20 mouse cellular contexts compared by ENCODE assay signal in the genomic region with DNA sequence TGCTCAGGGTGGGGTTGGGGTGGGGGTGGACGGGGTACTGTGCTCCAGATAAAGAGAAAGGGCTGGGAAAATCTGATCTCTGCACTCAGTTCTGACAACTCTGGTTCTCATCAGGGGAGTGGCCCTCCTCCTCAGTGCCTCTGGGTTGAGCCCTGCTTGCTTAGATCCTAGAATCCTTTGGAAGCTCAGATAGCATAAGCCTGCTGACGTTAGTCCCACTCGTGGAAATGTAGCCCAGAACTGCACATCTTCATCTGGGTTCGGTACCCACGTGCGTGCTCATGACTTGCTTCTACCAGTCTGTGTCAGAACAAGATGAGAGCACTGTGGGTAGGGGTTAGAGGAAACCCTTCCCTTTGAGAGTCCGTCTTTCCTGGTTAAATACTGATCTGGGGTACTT.
DNase-seq lines count a peak whose midpoint lies in the region; ATAC-seq and TF ChIP-seq lines count a peak whose summit lies in the region.
"Had no signal": no experiment of that assay in that cellular context is flagged by ENCODE, and none has a peak within 500 bp of the region (broad histone marks: within the 10 kb centered on the region; RNA-seq: fewer than 3 reads in every experiment).

No protein-coding gene starts in this region.

- H3K27ac ChIP-seq in hindbrain, embryonic 12.5 days: no peak overlapping the region
- H3K27ac ChIP-seq in hindbrain, postnatal 0 days: no peak overlapping the region
- H3K27ac ChIP-seq in midbrain, embryonic 16.5 days (ENCODE audit: low read length): no peak overlapping the region
- no peak overlapping the region for H3K27ac ChIP-seq in midbrain, embryonic 13.5 days
- H3K27ac ChIP-seq in limb, embryonic 10.5 days: 0 out of 2 replicates have a peak overlapping the region, but pooled peaks have one; percentile 12
- H3K27ac ChIP-seq: forebrain, embryonic 13.5 days; heart, embryonic 13.5 days; layer of hippocampus, adult 2 months; limb, embryonic 15.5 days; liver, embryonic 13.5 days; macrophage had no signal

- intact Hi-C loops in left cerebral cortex, postnatal 25 days (cut with DNase I): loop anchor here (2.0 to 10.0 kb wide), 4 partner anchors 192 to 478 kb away; no protein-coding TSS in a partner anchor

- H3K4me3 ChIP-seq in hindbrain, embryonic 12.5 days: no peak overlapping the region
- H3K4me3 ChIP-seq in hindbrain, postnatal 0 days (ENCODE audit: low read length): no peak overlapping the region
- H3K4me3 ChIP-seq in midbrain, embryonic 16.5 days (ENCODE audit: low read depth, low read length): no peak overlapping the region
- no peak overlapping the region for H3K4me3 ChIP-seq in midbrain, embryonic 13.5 days (replicated peaks)
- no peak overlapping the region for H3K4me3 ChIP-seq in limb, embryonic 10.5 days
- H3K4me3 ChIP-seq: forebrain, embryonic 13.5 days; hindbrain, embryonic 10.5 days; liver, embryonic 13.5 days; midbrain, embryonic 15.5 days had no signal

- no peaks in the 10 kb centered on the region; the same call in 1 of the 2 replicates for H3K27me3 ChIP-seq in hindbrain, embryonic 12.5 days
- H3K27me3 ChIP-seq in hindbrain, postnatal 0 days (ENCODE audit: insufficient read depth, low read length): no peaks in the 10 kb centered on the region
- no peaks in the 10 kb centered on the region for H3K27me3 ChIP-seq in midbrain, embryonic 16.5 days (ENCODE audit: control insufficient read depth, insufficient read depth, low read depth, low read length)
- H3K27me3 ChIP-seq in midbrain, embryonic 13.5 days: no peaks in the 10 kb centered on the region
- H3K27me3 ChIP-seq in limb, embryonic 10.5 days (ENCODE audit: low read depth, poor library complexity, severe bottlenecking): no peaks in the 10 kb centered on the region
- H3K27me3 ChIP-seq: forebrain, embryonic 13.5 days; heart, embryonic 13.5 days; liver, embryonic 13.5 days; midbrain, embryonic 15.5 days had no signal

- WGBS in hindbrain, embryonic 12.5 days: 77% methylated on average over 7 of the region's 7 CpGs
- WGBS in hindbrain, postnatal 0 days: 77% methylated on average over 7 of the region's 7 CpGs
- 79% methylated on average over 7 of the region's 7 CpGs for WGBS in midbrain, embryonic 16.5 days
- 83% methylated on average over 7 of the region's 7 CpGs for WGBS in midbrain, embryonic 13.5 days
- 74% methylated on average over 7 of the region's 7 CpGs for WGBS in limb, embryonic 10.5 days

- no peak for TF ChIP-seq CTCF in hindbrain, postnatal 0 days (IDR thresholded peaks at IDR 0.05; ENCODE audit: low read depth)

- H3K9me3 ChIP-seq in hindbrain, embryonic 12.5 days (replicated peaks): no peaks in the 10 kb centered on the region
- H3K9me3 ChIP-seq in hindbrain, postnatal 0 days (ENCODE audit: low read length): no peaks in the 10 kb centered on the region
- no peaks in the 10 kb centered on the region for H3K9me3 ChIP-seq in midbrain, embryonic 16.5 days (replicated peaks; ENCODE audit: control insufficient read depth, low read length, poor library complexity, severe bottlenecking)
- H3K9me3 ChIP-seq in midbrain, embryonic 13.5 days: no peaks in the 10 kb centered on the region
- no peaks in the 10 kb centered on the region for H3K9me3 ChIP-seq in limb, embryonic 10.5 days (replicated peaks)
- H3K9me3 ChIP-seq: forebrain, embryonic 13.5 days; heart, embryonic 13.5 days; hindbrain, embryonic 10.5 days; limb, embryonic 15.5 days; liver, embryonic 13.5 days; midbrain, embryonic 15.5 days had no signal

- H3K36me3 ChIP-seq in hindbrain, embryonic 12.5 days: no peaks in the 10 kb centered on the region
- no peaks in the 10 kb centered on the region for H3K36me3 ChIP-seq in hindbrain, postnatal 0 days (ENCODE audit: insufficient read depth, low read length)
- no peaks in the 10 kb centered on the region for H3K36me3 ChIP-seq in midbrain, embryonic 16.5 days (ENCODE audit: control insufficient read depth, insufficient read depth, low read length)
- no peaks in the 10 kb centered on the region for H3K36me3 ChIP-seq in midbrain, embryonic 13.5 days
- no peaks in the 10 kb centered on the region for H3K36me3 ChIP-seq in limb, embryonic 10.5 days
- H3K36me3 ChIP-seq: heart, embryonic 13.5 days; hindbrain, embryonic 10.5 days; limb, embryonic 15.5 days; liver, embryonic 13.5 days; midbrain, embryonic 15.5 days had no signal

- H3K4me1 ChIP-seq in hindbrain, embryonic 12.5 days: no peaks in the 10 kb centered on the region; the same call in 1 of the 2 replicates
- H3K4me1 ChIP-seq in hindbrain, postnatal 0 days (ENCODE audit: insufficient read depth, low read length): no peaks in the 10 kb centered on the region; the same call in 1 of the 2 replicates
- H3K4me1 ChIP-seq in midbrain, embryonic 16.5 days (ENCODE audit: control insufficient read depth, insufficient read depth, low read length): peaks cover 6% of the 10 kb centered on the region
- H3K4me1 ChIP-seq in midbrain, embryonic 13.5 days (replicated peaks): 0 out of 2 replicates have a peak, but pooled peaks cover 2% of the 10 kb centered on the region
- peaks cover 25% of the 10 kb centered on the region for H3K4me1 ChIP-seq in limb, embryonic 10.5 days

- no peak overlapping the region for H3K9ac ChIP-seq in hindbrain, embryonic 12.5 days
- no peak overlapping the region for H3K9ac ChIP-seq in hindbrain, postnatal 0 days (replicated peaks; ENCODE audit: low read length)
- no peak overlapping the region for H3K9ac ChIP-seq in midbrain, embryonic 16.5 days (ENCODE audit: low read depth, low read length)
- no peak overlapping the region for H3K9ac ChIP-seq in midbrain, embryonic 13.5 days (replicated peaks)
- H3K9ac ChIP-seq: forebrain, embryonic 13.5 days; heart, embryonic 13.5 days; limb, embryonic 15.5 days; liver, embryonic 13.5 days had no signal

- H3K4me2 ChIP-seq in hindbrain, embryonic 12.5 days (replicated peaks): no peak overlapping the region
- no peak overlapping the region for H3K4me2 ChIP-seq in hindbrain, postnatal 0 days (ENCODE audit: low read depth, low read length)
- no peak overlapping the region for H3K4me2 ChIP-seq in midbrain, embryonic 16.5 days (ENCODE audit: low read length)
- no peak overlapping the region for H3K4me2 ChIP-seq in midbrain, embryonic 13.5 days (replicated peaks)

- ATAC-seq in hindbrain, embryonic 12.5 days (ENCODE audit: low FRiP score): 0 out of 2 replicates have a peak, but pooled peaks have one; percentile 12
- no peak for ATAC-seq in hindbrain, postnatal 0 days
- 0 out of 2 replicates have a peak, but pooled peaks have one; percentile 36 for ATAC-seq in midbrain, embryonic 16.5 days
- no peak for ATAC-seq in midbrain, embryonic 13.5 days

- DNase-seq in hindbrain, postnatal 0 days (ENCODE audit: low spot score): no peak
- no peak for DNase-seq in limb, embryonic 10.5 days (ENCODE audit: low spot score)
- DNase-seq in left cerebral cortex, postnatal 25 days (ENCODE audit: low spot score in 2 of 2): no peak
- no peak for DNase-seq in cerebellum, postnatal 14 days
- DNase-seq: adrenal gland, postnatal 36 days; gastrocnemius, postnatal 10 days; left cerebral cortex, postnatal 4 days; liver, embryonic 13.5 days; right cerebral cortex, postnatal 25 days; thymus, adult 18-20 months had no signal

Comparison
In these comparisons a context has a peak if more than half of its experiments do, and no peak if none do; other contexts are left out.
1. ATAC-seq: peak in hindbrain, embryonic 12.5 days (single experiment) and midbrain, embryonic 16.5 days (single experiment); none in hindbrain, postnatal 0 days (single experiment) and midbrain, embryonic 13.5 days (single experiment).